Mouse (Mus musculus) MEL (cell line): ENCODE measurements around the gene Acss2. TPM values are rescaled to one million over a fixed set of nuclear protein-coding genes. Genes with fewer than 3 reads are reported as not detected.

ENCODE experiments used
- polyA plus RNA-seq, 2 experiments: library from polyadenylated mRNA; stranded (reverse) in 1 of 2; unstranded in 1 of 2; fragments of >175 nt in 1 of 2; fragments of >200 nt in 1 of 2; gene quantifications; 2 replicates each; pipeline versions ENCODE4 v1.2.1 to v1.2.4; 2012; ENCODE audit warnings: low replicate concordance in 2 of 2, low read depth in 1 of 2; ENCODE audit not compliant: insufficient read length in 2 of 2, insufficient read depth in 1 of 2, missing spikeins in 1 of 2
- total RNA-seq: library from RNA; depleted of rRNA; stranded (reverse); fragments of 300-350 nt; gene quantifications from 2 replicates; pipeline ENCODE4 v1.2.3, GENCODE M21; 2012; rRNA removed

Acss2 gene
- total and polyA plus RNA-seq, 3 experiments, result 2.9 to 11.0 TPM; not detected in 1

Other genes starting within 250 kb of the Acss2 start
- 5.4 and 11.4 TPM in 2 replicates for gene Map1lc3a, start 241.7 kb upstream of the Acss2 start, total RNA-seq
- gene Map1lc3a, start 241.7 kb upstream of the Acss2 start, polyA plus RNA-seq, result 10 to 100 TPM in 1 of 2 experiments, not detected in 1; 12.4 TPM
- 27.7 and 30.1 TPM in 2 replicates for gene Pigu, start 160.5 kb upstream of the Acss2 start, total RNA-seq
- 10 to 100 TPM in 1 of 2 experiments, not detected in 1; 59.0 TPM for gene Pigu, start 160.5 kb upstream of the Acss2 start, polyA plus RNA-seq
- 1.7 and 2.7 TPM in 2 replicates for gene Trp53inp2, start 136.9 kb upstream of the Acss2 start, total RNA-seq
- gene Trp53inp2, start 136.9 kb upstream of the Acss2 start, polyA plus RNA-seq, result 1 to 10 TPM in 1 of 2 experiments, not detected in 1; 7.0 TPM
- gene Ncoa6, start 44.1 kb upstream of the Acss2 start, total RNA-seq, result 4.0 and 5.2 TPM in 2 replicates
- 10 to 100 TPM in 1 of 2 experiments, not detected in 1; 29.7 TPM for gene Ncoa6, start 44.1 kb upstream of the Acss2 start, polyA plus RNA-seq
- gene Ggt7, start 289 bp downstream of the Acss2 start, total RNA-seq, result 1.3 and 1.8 TPM in 2 replicates
- 1 to 10 TPM in 1 of 2 experiments, not detected in 1; 2.1 TPM for gene Ggt7, start 289 bp downstream of the Acss2 start, polyA plus RNA-seq
- gene Gss, start 74.9 kb downstream of the Acss2 start, total RNA-seq, result 21.9 and 22.8 TPM in 2 replicates
- 10 to 100 TPM in 1 of 2 experiments, not detected in 1; 24.0 TPM for gene Gss, start 74.9 kb downstream of the Acss2 start, polyA plus RNA-seq
- 2.2 and 3.2 TPM in 2 replicates for gene Myh7b, start 93.3 kb downstream of the Acss2 start, total RNA-seq
- 1 to 10 TPM in 1 of 2 experiments, not detected in 1; 5.9 TPM for gene Myh7b, start 93.3 kb downstream of the Acss2 start, polyA plus RNA-seq
- gene Trpc4ap, start 174.4 kb downstream of the Acss2 start, total RNA-seq, result 58.7 and 60.4 TPM in 2 replicates
- 100 to 1,000 TPM; 161 to 187 TPM for gene Trpc4ap, start 174.4 kb downstream of the Acss2 start, polyA plus RNA-seq
- 36.1 and 40.7 TPM in 2 replicates for gene Edem2, start 211.5 kb downstream of the Acss2 start, total RNA-seq
- gene Edem2, start 211.5 kb downstream of the Acss2 start, polyA plus RNA-seq, result 10 to 100 TPM in 1 of 2 experiments, not detected in 1; 43.8 TPM
- gene Gm17581, start 217.9 kb downstream of the Acss2 start, total RNA-seq, result not detected in 2 replicates
- gene Gm17581, start 217.9 kb downstream of the Acss2 start, polyA plus RNA-seq, result not detected
- 0.15 TPM in 1 of 2 replicates, not detected in the other for gene Procr, start 233.2 kb downstream of the Acss2 start, total RNA-seq
- gene Procr, start 233.2 kb downstream of the Acss2 start, polyA plus RNA-seq, result not detected